Mouse (Mus musculus) effector memory CD4-positive, alpha-beta T cell, adult 7 months (primary cell): ENCODE results near the gene Ppp1r35. TPM values are rescaled to one million over a fixed set of nuclear protein-coding genes. Genes with fewer than 3 reads are reported as not detected.

Experiments
- polyA plus RNA-seq: library from polyadenylated mRNA; unstranded; fragments of 100-300 nt; shearing (Covaris generic); gene quantifications from one replicate; pipeline ENCODE4 v1.2.1, GENCODE M21; 2017

The Ppp1r35 gene
- 48.6 TPM for polyA plus RNA-seq

GRCm38 (mm10) chr5:137778635-137779034 lies at the start of gene Ppp1r35:
Gene Ppp1r35 (plus strand): TSS chr5:137778849.

GRCm38 (mm10) chr5:137741023-137741931 lies 37.4 kb upstream of the Ppp1r35 start, which contains the start of gene Nyap1:
Gene Nyap1 (minus strand): TSS chr5:137741607.

GRCm38 (mm10) chr5:137745214-137746171 lies 33.2 kb upstream of the Ppp1r35 start, which contains the start of gene Tsc22d4:
Gene Tsc22d4 (plus strand): TSS chr5:137745730.

GRCm38 (mm10) chr5:137787151-137787928 lies 8.7 kb downstream of the Ppp1r35 start, which contains the start of the genes Mepce and Zcwpw1:
Gene Mepce (minus strand): TSS chr5:137787655.
Gene Zcwpw1 (plus strand): TSS chr5:137787798.

Other genes with a start within 250 kb of the Ppp1r35 start
- gene Epo, start 245.6 kb upstream of the Ppp1r35 start, polyA plus RNA-seq: not detected
- gene Gnb2, start 245.3 kb upstream of the Ppp1r35 start, polyA plus RNA-seq: 244 TPM
- gene Actl6b, start 225.3 kb upstream of the Ppp1r35 start, polyA plus RNA-seq: not detected
- not detected for gene Tfr2, start 209.0 kb upstream of the Ppp1r35 start, polyA plus RNA-seq
- gene Mospd3, start 177.8 kb upstream of the Ppp1r35 start, polyA plus RNA-seq: 45.0 TPM
- gene Pcolce, start 165.1 kb upstream of the Ppp1r35 start, polyA plus RNA-seq: 2.4 TPM
- gene Fbxo24, start 149.8 kb upstream of the Ppp1r35 start, polyA plus RNA-seq: 0.89 TPM
- 233 TPM for gene Lrch4, start 149.7 kb upstream of the Ppp1r35 start, polyA plus RNA-seq
- gene Gm20605, start 149.7 kb upstream of the Ppp1r35 start, polyA plus RNA-seq: 36.4 TPM
- gene Sap25, start 137.5 kb upstream of the Ppp1r35 start, polyA plus RNA-seq: 58.0 TPM
- gene Irs3, start 133.1 kb upstream of the Ppp1r35 start, polyA plus RNA-seq: not detected
- gene Agfg2, start 94.1 kb upstream of the Ppp1r35 start, polyA plus RNA-seq: 15.5 TPM
- gene Nyap1, start 37.2 kb upstream of the Ppp1r35 start, polyA plus RNA-seq: 0.30 TPM
- gene Tsc22d4, start 33.1 kb upstream of the Ppp1r35 start, polyA plus RNA-seq: 134 TPM
- gene Mepce, start 8.8 kb downstream of the Ppp1r35 start, polyA plus RNA-seq: 55.5 TPM
- gene Zcwpw1, start 8.9 kb downstream of the Ppp1r35 start, polyA plus RNA-seq: 7.1 TPM
- gene Pilra, start 57.4 kb downstream of the Ppp1r35 start, polyA plus RNA-seq: 0.22 TPM
- gene Pilrb1, start 79.3 kb downstream of the Ppp1r35 start, polyA plus RNA-seq: 0.37 TPM
- 1.0 TPM for gene Pilrb2, start 93.0 kb downstream of the Ppp1r35 start, polyA plus RNA-seq
- 0.76 TPM for gene Cyp3a13, start 142.8 kb downstream of the Ppp1r35 start, polyA plus RNA-seq
- not detected for gene Gjc3, start 184.2 kb downstream of the Ppp1r35 start, polyA plus RNA-seq
- gene Azgp1, start 202.7 kb downstream of the Ppp1r35 start, polyA plus RNA-seq: not detected
- gene Smok3a, start 242.4 kb downstream of the Ppp1r35 start, polyA plus RNA-seq: not detected
- gene Smok3b, start 242.6 kb downstream of the Ppp1r35 start, polyA plus RNA-seq: 0.73 TPM